Mouse (Mus musculus) embryonic facial prominence, embryonic 11.5 days (tissue): ENCODE data around the gene Vhl. TPM values are rescaled to one million over a fixed set of nuclear protein-coding genes. Genes with fewer than 3 reads are reported as not detected.

Source experiments
- ATAC-seq: fragments of 200-750 bp; cut with Nextera tagmentation; replicated peaks from 2 replicates; pipeline ENCODE4 v1.8.0; 2017; ENCODE audit warnings: low read depth; ENCODE audit not compliant: insufficient number of reproducible peaks, low FRiP score, low TSS enrichment
- DNase-seq: peaks from one replicate; pipeline ENCODE4 v3.0.0-alpha.2; 2015; ENCODE audit warnings: low spot score
- H3K27ac ChIP-seq: fragments of 300-500 bp; sonication (generic); replicated peaks from 2 replicates; pipeline ENCODE4 v1.5.1; 2014; ENCODE audit warnings: mild to moderate bottlenecking, low read depth, low read length, control low read depth
- H3K27me3 ChIP-seq: fragments of 300-500 bp; sonication (generic); 2 replicates; pipeline ENCODE4 v1.6.1; 2014; ENCODE audit warnings: mild to moderate bottlenecking, low read length, moderate library complexity, mixed read lengths; ENCODE audit not compliant: control insufficient read depth, insufficient read depth
- H3K36me3 ChIP-seq: fragments of 300-500 bp; sonication (generic); replicated peaks from 2 replicates; pipeline ENCODE4 v1.6.1; 2014; ENCODE audit warnings: low read depth, mild to moderate bottlenecking, low read length, moderate library complexity, mixed read lengths; ENCODE audit not compliant: control insufficient read depth, insufficient read depth
- H3K4me1 ChIP-seq: fragments of 300-500 bp; sonication (generic); 2 replicates; pipeline ENCODE4 v1.6.1; 2014; ENCODE audit warnings: low read length, mixed read lengths; ENCODE audit not compliant: control insufficient read depth, insufficient read depth
- H3K4me2 ChIP-seq: fragments of 300-500 bp; sonication (generic); 2 replicates; pipeline ENCODE4 v1.6.1; 2014; ENCODE audit warnings: low read depth, mild to moderate bottlenecking, control low read depth, low read length, moderate library complexity
- H3K4me3 ChIP-seq: fragments of 300-500 bp; sonication (generic); 2 replicates; pipeline ENCODE4 v1.5.1; 2014; ENCODE audit warnings: low read depth, low read length, control low read depth
- H3K9ac ChIP-seq: fragments of 300-500 bp; sonication (generic); replicated peaks from 2 replicates; pipeline ENCODE4 v1.6.1; 2014; ENCODE audit warnings: mild to moderate bottlenecking, control low read depth, low read length
- H3K9me3 ChIP-seq: fragments of 300-500 bp; sonication (generic); replicated peaks from 2 replicates; pipeline ENCODE4 v1.6.1; 2016; ENCODE audit warnings: mild to moderate bottlenecking, low read length, inconsistent platforms, mixed read lengths; ENCODE audit not compliant: control insufficient read depth
- WGBS: fragments of 180-500 bp; shearing (Covaris S2); extraction: QIAGEN DNeasy Blood & Tissue Kit; methylation state at CpG from one replicate; pipeline ENCODE4 v1.1.7; 2014; 5-methylcytosine and 5-hydroxymethylcytosine counted together
- polyA plus RNA-seq: library from polyadenylated mRNA; unstranded; fragments of >200 nt; fragmentation: Nextera tagmentation; extraction: Ambion mirVana; gene quantifications from 2 replicates; pipeline ENCODE4 v1.2.1, GENCODE M21; 2014

Gene Vhl
- polyA plus RNA-seq, 1 experiment from 2014 or later: 56.9 TPM

GRCm38 (mm10) chr6:113599833-113600232, 23.9 kb upstream of the Vhl start:
- Histone ChIP-seq H3K4me1 (no peaks in the 10 kb centered on the region), H3K4me3 (no peak overlapping the region), H3K9me3 (no peaks in the 10 kb centered on the region), H3K36me3 (no peaks in the 10 kb centered on the region; the same call in 1 of the 2 replicates), H3K27ac (no peak overlapping the region), H3K9ac (no peak overlapping the region), H3K4me2 (no peak overlapping the region), H3K27me3 (no peaks in the 10 kb centered on the region)
- no peak for DNase-seq
- WGBS: 86% methylated on average over 5 of the region's 5 CpGs
- no peak for ATAC-seq

- ATAC-seq: no peak
- no peaks in the 10 kb centered on the region for H3K9me3 ChIP-seq
- no peaks in the 10 kb centered on the region for H3K27me3 ChIP-seq
- DNase-seq: peak; percentile 23
- no peak within 1 kb of the TSS for H3K4me3 ChIP-seq
- no peaks in the 10 kb centered on the region for H3K4me1 ChIP-seq
- H3K27ac ChIP-seq: no peak within 1 kb of the TSS
- H3K9ac ChIP-seq: 0 out of 2 replicates have a peak within 1 kb of the TSS, but pooled peaks have one; percentile 37
- no peak within 1 kb of the TSS for H3K4me2 ChIP-seq
- 45% methylated on average over 23 of the region's 23 CpGs for WGBS
- no peaks in the 10 kb centered on the region; the same call in 1 of the 2 replicates for H3K36me3 ChIP-seq
These were observed 23.1 kb upstream of the Vhl start, which contains the start of gene Fancd2os for GRCm38 (mm10) chr6:113600543-113601139. Gene Fancd2os, minus strand, starts transcription at chr6:113600715.

- no peaks in the 10 kb centered on the region for H3K4me1 ChIP-seq
- no peaks in the 10 kb centered on the region for H3K27me3 ChIP-seq
- DNase-seq: no peak
- no peaks in the 10 kb centered on the region; the same call in 1 of the 2 replicates for H3K36me3 ChIP-seq
- H3K4me2 ChIP-seq: no peak overlapping the region
- no peak overlapping the region for H3K27ac ChIP-seq
- no peaks in the 10 kb centered on the region for H3K9me3 ChIP-seq
- H3K9ac ChIP-seq: no peak overlapping the region
- 92% methylated on average over 6 of the region's 6 CpGs for WGBS
- ATAC-seq: no peak
- H3K4me3 ChIP-seq: no peak overlapping the region
These were observed 20.9 kb upstream of the Vhl start for GRCm38 (mm10) chr6:113602821-113603220.

GRCm38 (mm10) chr6:113603993-113604392, 19.8 kb upstream of the Vhl start:
- H3K4me3 ChIP-seq: peak overlapping the region; percentile 91
- DNase-seq (peak; percentile 18), ATAC-seq (no peak)
- no peaks in the 10 kb centered on the region for H3K27me3 ChIP-seq
- H3K4me2 ChIP-seq: peak overlapping the region; percentile 57
- peak overlapping the region; percentile 91 for H3K9ac ChIP-seq
- no peaks in the 10 kb centered on the region for H3K9me3 ChIP-seq
- H3K4me1 ChIP-seq: no peaks in the 10 kb centered on the region
- no peak overlapping the region for H3K27ac ChIP-seq
- no peaks in the 10 kb centered on the region for H3K36me3 ChIP-seq
- 48% methylated on average over 12 of the region's 12 CpGs for WGBS

- Histone ChIP-seq H3K4me2 (peak within 1 kb of the TSS; percentile 58), H3K9ac (peak within 1 kb of the TSS; percentile 91), H3K4me3 (peak within 1 kb of the TSS; percentile 91), H3K36me3 (no peaks in the 10 kb centered on the region), H3K9me3 (no peaks in the 10 kb centered on the region), H3K27ac (peak within 1 kb of the TSS; percentile 41; the same call in 1 of the 2 replicates), H3K27me3 (no peaks in the 10 kb centered on the region), H3K4me1 (no peaks in the 10 kb centered on the region)
- ATAC-seq (peak; percentile 87), DNase-seq (peak; percentile 91)
- WGBS: under 1% methylated on average over 64 of the region's 65 CpGs
These were observed 19.1 kb upstream of the Vhl start, which contains the start of gene Brk1 for GRCm38 (mm10) chr6:113604432-113605223. Gene Brk1, plus strand, starts transcription at chr6:113604772.

- 5% methylated on average over 10 of the region's 10 CpGs for WGBS
- H3K27ac ChIP-seq: no peak overlapping the region; the same call in 1 of the 2 replicates
- peak overlapping the region; percentile 91 for H3K9ac ChIP-seq
- DNase-seq (no peak), ATAC-seq (peak; percentile 36; the same call in 1 of the 2 replicates)
- no peaks in the 10 kb centered on the region for H3K9me3 ChIP-seq
- H3K36me3 ChIP-seq: no peaks in the 10 kb centered on the region
- H3K4me2 ChIP-seq: peak overlapping the region; percentile 58
- no peaks in the 10 kb centered on the region for H3K4me1 ChIP-seq
- peak overlapping the region; percentile 91 for H3K4me3 ChIP-seq
- H3K27me3 ChIP-seq: no peaks in the 10 kb centered on the region
These were observed 18.6 kb upstream of the Vhl start for GRCm38 (mm10) chr6:113605224-113605545.

- Histone ChIP-seq H3K9me3 (no peaks in the 10 kb centered on the region), H3K36me3 (no peaks in the 10 kb centered on the region; the same call in 1 of the 2 replicates), H3K4me2 (no peak overlapping the region), H3K9ac (no peak overlapping the region), H3K27ac (no peak overlapping the region), H3K4me1 (no peaks in the 10 kb centered on the region), H3K4me3 (no peak overlapping the region), H3K27me3 (no peaks in the 10 kb centered on the region)
- DNase-seq (no peak), ATAC-seq (no peak)
- WGBS: 72% methylated on average over 6 of the region's 6 CpGs
These were observed 14.9 kb upstream of the Vhl start for GRCm38 (mm10) chr6:113608871-113609270.

- Histone ChIP-seq H3K36me3 (no peaks in the 10 kb centered on the region; the same call in 1 of the 2 replicates), H3K4me2 (no peak overlapping the region), H3K27me3 (no peaks in the 10 kb centered on the region), H3K4me1 (no peaks in the 10 kb centered on the region), H3K4me3 (no peak overlapping the region), H3K9ac (no peak overlapping the region), H3K27ac (no peak overlapping the region), H3K9me3 (no peaks in the 10 kb centered on the region)
- DNase-seq (no peak), ATAC-seq (no peak)
- 88% methylated on average over 7 of the region's 7 CpGs for WGBS
These were observed 14.5 kb upstream of the Vhl start for GRCm38 (mm10) chr6:113609293-113609692.
